Mouse (Mus musculus) olfactory bulb, adult 2 months (tissue): ENCODE results near the gene Kcnj9.

Source experiments
- CTCF ChIP-seq: fragments of 200-500 bp; IDR thresholded peaks from 2 replicates; pipeline ENCODE4 v1.5.1; 2012; ENCODE audit warnings: low read depth, mild to moderate bottlenecking, low read length, moderate library complexity; ENCODE audit not compliant: insufficient read depth
- POLR2A ChIP-seq: fragments of 200-500 bp; IDR thresholded peaks from 2 replicates; pipeline ENCODE4 v1.6.1; 2012; ENCODE audit warnings: mild to moderate bottlenecking, low read depth, low read length, moderate library complexity; ENCODE audit not compliant: insufficient read depth

DNA sequence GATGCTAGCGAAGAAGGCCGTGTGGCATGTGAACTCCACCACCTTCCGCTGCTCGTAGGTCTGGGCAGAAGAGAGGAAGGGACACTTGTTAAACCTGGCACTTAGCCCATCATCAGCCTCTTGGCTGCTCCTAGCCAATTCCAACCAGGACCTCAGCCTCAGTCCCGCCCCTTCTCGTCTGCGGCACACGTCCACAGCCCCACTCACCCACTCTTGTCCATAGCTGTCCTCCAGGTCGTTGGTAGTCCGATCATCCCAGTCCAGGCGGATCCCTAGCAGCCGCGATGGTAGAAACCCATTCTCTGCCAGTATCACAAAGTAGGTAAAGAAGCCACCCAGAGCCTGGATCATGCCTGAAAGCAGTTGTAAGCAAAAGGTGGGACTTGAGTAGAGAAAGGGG is 50.8 kb downstream of the Kcnj9 start:
- no peak for TF ChIP-seq POLR2A
- no peak for TF ChIP-seq CTCF
